10 mouse cellular contexts compared by ENCODE assay signal in the genomic region with DNA sequence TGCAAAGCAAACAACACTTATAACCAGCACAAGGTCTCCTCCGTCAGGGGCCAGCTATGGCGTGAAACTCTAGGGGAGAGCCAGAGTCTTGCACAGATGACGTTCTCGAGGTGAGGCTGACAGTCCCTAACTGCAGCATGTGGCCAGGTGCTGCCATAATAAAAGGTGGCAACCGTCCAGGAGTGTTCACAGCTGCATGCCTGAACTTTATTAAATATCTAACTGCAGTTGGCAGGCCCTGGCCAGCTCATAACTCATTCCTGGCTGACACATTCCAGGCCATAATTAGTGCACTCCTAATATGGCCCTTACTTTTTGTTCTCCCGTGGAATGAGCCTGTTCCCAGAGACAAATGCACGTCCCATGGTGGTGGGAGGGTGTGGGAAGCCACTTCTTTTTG.
DNase-seq lines count a peak whose midpoint lies in the region; ATAC-seq and TF ChIP-seq lines count a peak whose summit lies in the region.
"Had no signal": no experiment of that assay in that cellular context is flagged by ENCODE, and none has a peak within 500 bp of the region (broad histone marks: within the 10 kb centered on the region; RNA-seq: fewer than 3 reads in every experiment).

No protein-coding gene starts in this region.

- peak overlapping the region; percentile 50; the same call in 1 of the 2 replicates for H3K9ac ChIP-seq in heart, embryonic 16.5 days (ENCODE audit: low read length)

- DNase-seq in 3134 (ENCODE audit: extremely low read depth, insufficient read length, low spot score) (peak; percentile 11), 3T3-L1 (ENCODE audit: low read depth, low spot score) (peak; percentile 45)
- DNase-seq in kidney, postnatal 25 days, result peak; percentile 77 to 82
- no peak for DNase-seq in frontal cortex, postnatal 14 days (ENCODE audit: low spot score in 2 of 2)
- DNase-seq in cerebellum, adult 2 months, result no peak
- DNase-seq in left cerebral cortex, postnatal 25 days (ENCODE audit: low spot score in 2 of 2), result no peak
- DNase-seq: left cerebral cortex, postnatal 4 days; thymus, postnatal 36 days had no signal

- peak overlapping the region; percentile 97 for H3K27ac ChIP-seq in heart, embryonic 16.5 days (ENCODE audit: low read length)
- H3K27ac ChIP-seq in cerebellum, adult 2 months (ENCODE audit: insufficient read depth, low read length), result no peak overlapping the region

- H3K36me3 ChIP-seq in heart, embryonic 16.5 days (ENCODE audit: control insufficient read depth, insufficient read depth), result no peaks in the 10 kb centered on the region

- no peaks in the 10 kb centered on the region for H3K27me3 ChIP-seq in heart, embryonic 16.5 days (ENCODE audit: control insufficient read depth, insufficient read depth, low read length)
- H3K27me3 ChIP-seq in cerebellum, adult 2 months (ENCODE audit: control insufficient read depth, insufficient read depth, low read length), result no peaks in the 10 kb centered on the region; the same call in 1 of the 2 replicates

- intact Hi-C loops in left cerebral cortex, postnatal 25 days (cut with DNase I), result no loop called here

- 21% methylated on average over 7 of the region's 7 CpGs for WGBS in heart, embryonic 16.5 days
- WGBS in cerebellum, adult 2 months, result 32% methylated on average over 7 of the region's 7 CpGs

- no peak for TF ChIP-seq CTCF in cerebellum, adult 2 months (IDR thresholded peaks at IDR 0.05; ENCODE audit: borderline replicate concordance, insufficient read depth, low read depth, low read length)

- peaks cover 13% of the 10 kb centered on the region for H3K4me1 ChIP-seq in heart, embryonic 16.5 days (ENCODE audit: control insufficient read depth, insufficient read depth, low read length)
- H3K4me1 ChIP-seq in cerebellum, adult 2 months (ENCODE audit: control insufficient read depth, insufficient read depth, low read length), result peaks cover 4% of the 10 kb centered on the region; the same call in 1 of the 2 replicates

- no peak overlapping the region for H3K4me3 ChIP-seq in heart, embryonic 16.5 days (ENCODE audit: low read length)
- H3K4me3 ChIP-seq in cerebellum, adult 2 months (replicated peaks; ENCODE audit: insufficient read depth, low read depth, low read length), result no peak overlapping the region
- H3K4me3 ChIP-seq: erythroblast, embryonic 14.5 days had no signal

- no peak for TF ChIP-seq POLR2A in cerebellum, adult 2 months (IDR thresholded peaks at IDR 0.05; ENCODE audit: borderline replicate concordance, insufficient read depth, low read length)

- 0 out of 2 replicates have a peak overlapping the region, but pooled peaks have one; percentile 10 for H3K4me2 ChIP-seq in heart, embryonic 16.5 days (ENCODE audit: low read depth, low read length)

- H3K9me3 ChIP-seq in heart, embryonic 16.5 days (replicated peaks; ENCODE audit: control insufficient read depth, low read length), result no peaks in the 10 kb centered on the region

- peak; percentile 94 for ATAC-seq in heart, embryonic 16.5 days (replicated peaks; ENCODE audit: extremely low read depth, insufficient read depth, low FRiP score)

Comparison
In these comparisons a context has a peak if more than half of its experiments do, and no peak if none do; other contexts are left out.
1. DNase-seq: peak in 3134 (single experiment), 3T3-L1 (single experiment) and kidney, postnatal 25 days (2 of 2); none in frontal cortex, postnatal 14 days (0 of 2), cerebellum, adult 2 months (0 of 2) and left cerebral cortex, postnatal 25 days (0 of 2).